Mouse (Mus musculus) spleen, adult 2 months (tissue): ENCODE results near the gene Ccnc.

Source experiments
- CTCF ChIP-seq: fragments of 200-500 bp; IDR thresholded peaks from 2 replicates; pipeline ENCODE4 v1.5.1; 2011; ENCODE audit warnings: mild to moderate bottlenecking, inconsistent platforms; ENCODE audit not compliant: insufficient read depth, insufficient read length, insufficient replicate concordance; ENCODE audit errors: extremely low read depth
- POLR2A ChIP-seq: fragments of 200-500 bp; IDR thresholded peaks from 2 replicates; pipeline ENCODE4 v1.6.1; 2011; ENCODE audit warnings: low read depth, low read length, inconsistent platforms

DNA sequence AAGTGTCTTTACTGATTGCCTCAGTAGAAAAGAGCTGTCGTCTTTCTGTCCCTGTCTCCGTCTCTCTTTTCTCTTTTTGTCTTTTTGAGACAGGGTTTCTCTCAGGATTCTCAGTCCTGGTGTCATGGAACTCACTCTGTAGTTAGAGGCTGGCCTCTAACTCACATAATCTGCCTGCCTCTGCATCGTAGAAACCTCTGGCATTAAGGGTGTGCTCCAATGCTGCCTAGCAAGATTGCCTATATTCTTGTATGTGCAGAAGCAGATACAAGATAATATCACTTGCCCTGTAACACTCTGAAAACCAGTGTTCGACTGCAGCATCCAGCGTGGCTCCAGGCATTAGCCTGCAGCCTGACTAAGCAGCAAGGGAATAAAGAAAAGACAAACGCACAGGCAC, 61.4 kb downstream of the Ccnc start:
- TF ChIP-seq POLR2A = no peak
- TF ChIP-seq CTCF = no peak
